Mouse (Mus musculus) ovary, postnatal 14 days (tissue): ENCODE data around the gene Gm8050.
"Not testable (repeated sequence)": the region's sequence is repeated elsewhere in the genome, so short reads cannot be mapped to it uniquely, and the experiment has no call there.

Experiments used
- DNase-seq: peaks from one replicate; pipeline ENCODE4 v3.0.0; 2022; ENCODE audit warnings: low spot score

Gene Gm8050

GRCm38 (mm10) chr14:6720151-6720550 lies at the start of gene Gm8050:
Gm8050 (minus strand) TSS chr14:6720251.
- not testable (repeated sequence) for DNase-seq

- DNase-seq = not testable (repeated sequence)
These were observed 37.1 kb upstream of the Gm8050 start for GRCm38 (mm10) chr14:6757231-6757536.

GRCm38 (mm10) chr14:6756384-6757230 lies 36.6 kb upstream of the Gm8050 start:
- not testable (repeated sequence) for DNase-seq

- not testable (repeated sequence) for DNase-seq
These were observed 22.2 kb upstream of the Gm8050 start, which contains the start of gene Gm3636 for GRCm38 (mm10) chr14:6742232-6742631. Gm3636 (minus strand) TSS chr14:6742332.

GRCm38 (mm10) chr14:6684070-6684469 lies 36.0 kb downstream of the Gm8050 start, which contains the start of gene Gm10251:
Gm10251 (minus strand) TSS chr14:6684170.
- not testable (repeated sequence) for DNase-seq
